Mouse (Mus musculus) limb, embryonic 14.5 days (tissue): ENCODE results near the gene Adamts2. TPM values are rescaled to one million over a fixed set of nuclear protein-coding genes. Genes with fewer than 3 reads are reported as not detected.
A peak's percentile ranks its signal among the peaks of the same experiment; 100 is the strongest.

Source experiments
- ATAC-seq: fragments of 200-750 bp; cut with Nextera tagmentation; 2 replicates; pipeline ENCODE4 v1.8.0; 2017; ENCODE audit warnings: low read depth, moderate number of reproducible peaks, moderate TSS enrichment; ENCODE audit not compliant: low FRiP score
- DNase-seq: peaks from one replicate; pipeline ENCODE4 v3.0.0-alpha.2; 2015; ENCODE audit warnings: low spot score
- H3K27ac ChIP-seq: fragments of 300-500 bp; sonication (generic); replicated peaks from 2 replicates; pipeline ENCODE4 v1.5.1; 2014; ENCODE audit warnings: low read depth, mild to moderate bottlenecking, low read length, moderate library complexity, mixed read lengths
- H3K27me3 ChIP-seq: fragments of 300-500 bp; sonication (generic); 2 replicates; pipeline ENCODE4 v1.6.1; 2014; ENCODE audit warnings: low read length, mixed read lengths; ENCODE audit not compliant: control insufficient read depth, insufficient read depth
- H3K36me3 ChIP-seq: fragments of 300-500 bp; sonication (generic); 2 replicates; pipeline ENCODE4 v1.6.1; 2014; ENCODE audit warnings: mild to moderate bottlenecking, low read length, moderate library complexity, mixed read lengths; ENCODE audit not compliant: control insufficient read depth, insufficient read depth
- H3K4me1 ChIP-seq: fragments of 300-500 bp; sonication (generic); 2 replicates; pipeline ENCODE4 v1.6.1; 2014; ENCODE audit warnings: antibody characterized with exemption, low read length, mixed read lengths; ENCODE audit not compliant: control insufficient read depth, insufficient read depth
- H3K4me2 ChIP-seq: fragments of 300-500 bp; sonication (generic); replicated peaks from 2 replicates; pipeline ENCODE4 v1.6.1; 2014; ENCODE audit warnings: low read depth, mild to moderate bottlenecking, low read length, moderate library complexity; ENCODE audit not compliant: severe bottlenecking
- H3K4me3 ChIP-seq: fragments of 300-500 bp; sonication (generic); replicated peaks from 2 replicates; pipeline ENCODE4 v1.5.1; 2014; ENCODE audit warnings: low read length
- H3K9ac ChIP-seq: fragments of 300-500 bp; sonication (generic); 2 replicates; pipeline ENCODE4 v1.6.1; 2014; ENCODE audit warnings: mild to moderate bottlenecking, low read depth, low read length, moderate library complexity; ENCODE audit not compliant: severe bottlenecking
- H3K9me3 ChIP-seq: fragments of 300-500 bp; sonication (generic); 2 replicates; pipeline ENCODE4 v1.6.1; 2016; ENCODE audit warnings: low read length; ENCODE audit not compliant: control insufficient read depth
- POLR2A ChIP-seq: fragments of 200-500 bp; IDR thresholded peaks from 2 replicates; pipeline ENCODE4 v1.8.0; 2012; ENCODE audit warnings: inconsistent platforms, mild to moderate bottlenecking, moderate library complexity, borderline replicate concordance; ENCODE audit not compliant: insufficient read depth, insufficient read length; ENCODE audit errors: extremely low read depth
- WGBS: fragments of 180-500 bp; shearing (Covaris S2); extraction: QIAGEN DNeasy Blood & Tissue Kit; methylation state at CpG from one replicate; pipeline ENCODE4 v1.1.7; 2014; 5-methylcytosine and 5-hydroxymethylcytosine counted together
- polyA plus RNA-seq, 2 experiments: library from polyadenylated mRNA; depleted of rRNA in 1 of 2; stranded (reverse) in 1 of 2; unstranded in 1 of 2; fragments of >200 nt; fragmentation: Nextera tagmentation in 1 of 2; extraction: Ambion mirVana in 1 of 2; gene quantifications; 2 replicates each; pipeline versions ENCODE4 v1.2.1 to v1.2.3; 2012 to 2014

Gene Adamts2
- polyA plus RNA-seq, 2 experiments: 19.4 to 34.9 TPM

GRCm38 (mm10) chr11:50798836-50799235 is 197.0 kb downstream of the Adamts2 start:
- no peak overlapping the region for H3K9ac ChIP-seq
- no peak for TF ChIP-seq POLR2A
- H3K9me3 ChIP-seq: no peaks in the 10 kb centered on the region
- H3K4me2 ChIP-seq: no peak overlapping the region
- DNase-seq (no peak), ATAC-seq (no peak)
- H3K4me3 ChIP-seq: no peak overlapping the region
- H3K4me1 ChIP-seq: no peaks in the 10 kb centered on the region
- H3K36me3 ChIP-seq: no peaks in the 10 kb centered on the region
- no peak overlapping the region for H3K27ac ChIP-seq
- no peaks in the 10 kb centered on the region for H3K27me3 ChIP-seq

GRCm38 (mm10) chr11:50814233-50814632 is 212.3 kb downstream of the Adamts2 start:
- WGBS: 97% methylated on average over 4 of the region's 4 CpGs
- no peaks in the 10 kb centered on the region for H3K27me3 ChIP-seq
- peaks cover 95% of the 10 kb centered on the region for H3K36me3 ChIP-seq
- H3K27ac ChIP-seq: no peak overlapping the region
- H3K4me3 ChIP-seq: no peak overlapping the region
- H3K9me3 ChIP-seq: peaks cover 65% of the 10 kb centered on the region
- no peaks in the 10 kb centered on the region for H3K4me1 ChIP-seq
- H3K4me2 ChIP-seq: no peak overlapping the region
- no peak overlapping the region for H3K9ac ChIP-seq
- no peak for DNase-seq
- TF ChIP-seq POLR2A: no peak
- no peak for ATAC-seq

GRCm38 (mm10) chr11:50826214-50826613 is 224.3 kb downstream of the Adamts2 start:
- H3K4me1 ChIP-seq: peaks cover 8% of the 10 kb centered on the region
- H3K27me3 ChIP-seq: no peaks in the 10 kb centered on the region
- peak overlapping the region; percentile 96 for H3K9ac ChIP-seq
- peak overlapping the region; percentile 52 for H3K4me2 ChIP-seq
- no peak for TF ChIP-seq POLR2A
- peaks cover 49% of the 10 kb centered on the region for H3K36me3 ChIP-seq
- WGBS: 36% methylated on average over 2 of the region's 2 CpGs
- no peaks in the 10 kb centered on the region for H3K9me3 ChIP-seq
- no peak for ATAC-seq
- no peak for DNase-seq
- H3K27ac ChIP-seq: 0 out of 2 replicates have a peak overlapping the region, but pooled peaks have one; percentile 85
- peak overlapping the region; percentile 87 for H3K4me3 ChIP-seq

GRCm38 (mm10) chr11:50827010-50827953 is 225.4 kb downstream of the Adamts2 start, which contains the start of gene Zfp354c:
Gene Zfp354c (minus strand): TSS chr11:50827724.
- Histone ChIP-seq H3K9me3 (no peaks in the 10 kb centered on the region), H3K9ac (peak within 1 kb of the TSS; percentile 96), H3K4me2 (peak within 1 kb of the TSS; percentile 52), H3K36me3 (peaks cover 38% of the 10 kb centered on the region), H3K4me3 (peak within 1 kb of the TSS; percentile 87), H3K27ac (peak within 1 kb of the TSS; percentile 85), H3K4me1 (peaks cover 8% of the 10 kb centered on the region), H3K27me3 (no peaks in the 10 kb centered on the region)
- peak; percentile 89 for DNase-seq
- peak; percentile 68; the same call in 1 of the 2 replicates for TF ChIP-seq POLR2A
- under 1% methylated on average over 43 of the region's 45 CpGs for WGBS
- peak; percentile 96 for ATAC-seq

GRCm38 (mm10) chr11:50835727-50836126 is 233.8 kb downstream of the Adamts2 start:
- Histone ChIP-seq H3K9ac (no peak overlapping the region), H3K27ac (no peak overlapping the region), H3K4me2 (no peak overlapping the region), H3K9me3 (peaks cover 10% of the 10 kb centered on the region; the same call in 1 of the 2 replicates), H3K36me3 (peaks cover 5% of the 10 kb centered on the region; the same call in 1 of the 2 replicates), H3K4me3 (no peak overlapping the region), H3K4me1 (peaks cover 8% of the 10 kb centered on the region), H3K27me3 (no peaks in the 10 kb centered on the region)
- no peak for DNase-seq
- TF ChIP-seq POLR2A: no peak
- WGBS: 84% methylated on average over 4 of the region's 4 CpGs
- ATAC-seq: no peak
